8 mouse cellular contexts compared by ENCODE assay signal in genomic region chr9:106306662-106307351, GRCm38 (mm10). TPM values are rescaled to one million over a fixed set of nuclear protein-coding genes. Genes with fewer than 3 reads are reported as not detected.
A peak's percentile ranks its signal among the peaks of the same experiment; 100 is the strongest.
DNase-seq lines count a peak whose midpoint lies in the region; ATAC-seq and TF ChIP-seq lines count a peak whose summit lies in the region.

No protein-coding gene starts in this region.

- peak; percentile 83 for TF ChIP-seq CTCF in cerebellum, adult 2 months (IDR thresholded peaks at IDR 0.05; ENCODE audit: borderline replicate concordance, insufficient read depth, low read depth, low read length)
- peak; percentile 94 for TF ChIP-seq CTCF in hindbrain, postnatal 0 days (IDR thresholded peaks at IDR 0.05; ENCODE audit: low read depth)

- 52% methylated on average over 8 of the region's 8 CpGs for WGBS in cerebellum, adult 2 months
- WGBS in hindbrain, postnatal 0 days, result 43% methylated on average over 8 of the region's 8 CpGs

- no peak overlapping the region for H3K4me3 ChIP-seq in cerebellum, adult 2 months (replicated peaks; ENCODE audit: insufficient read depth, low read depth, low read length)
- H3K4me3 ChIP-seq in hindbrain, postnatal 0 days (ENCODE audit: low read length), result no peak overlapping the region

- no peak overlapping the region for H3K4me2 ChIP-seq in hindbrain, postnatal 0 days (ENCODE audit: low read depth, low read length)

- no peak overlapping the region for H3K27ac ChIP-seq in cerebellum, adult 2 months (ENCODE audit: insufficient read depth, low read length)
- H3K27ac ChIP-seq in hindbrain, postnatal 0 days, result no peak overlapping the region

- H3K9ac ChIP-seq in hindbrain, postnatal 0 days (replicated peaks; ENCODE audit: low read length), result no peak overlapping the region

- no peak for TF ChIP-seq POLR2A in cerebellum, adult 2 months (IDR thresholded peaks at IDR 0.05; ENCODE audit: borderline replicate concordance, insufficient read depth, low read length)

- no peaks in the 10 kb centered on the region for H3K36me3 ChIP-seq in hindbrain, postnatal 0 days (ENCODE audit: insufficient read depth, low read length)

- no peaks in the 10 kb centered on the region for H3K27me3 ChIP-seq in cerebellum, adult 2 months (ENCODE audit: control insufficient read depth, insufficient read depth, low read length)
- H3K27me3 ChIP-seq in hindbrain, postnatal 0 days (ENCODE audit: insufficient read depth, low read length), result no peaks in the 10 kb centered on the region

- H3K4me1 ChIP-seq in cerebellum, adult 2 months (ENCODE audit: control insufficient read depth, insufficient read depth, low read length), result peaks cover 3% of the 10 kb centered on the region; the same call in 1 of the 2 replicates
- H3K4me1 ChIP-seq in hindbrain, postnatal 0 days (ENCODE audit: insufficient read depth, low read length), result no peaks in the 10 kb centered on the region

- H3K9me3 ChIP-seq in hindbrain, postnatal 0 days (ENCODE audit: low read length), result no peaks in the 10 kb centered on the region

- peak; percentile 83 for DNase-seq in NIH3T3 (ENCODE audit: low read depth)
- peak; percentile 62 to 74 for DNase-seq in cerebellum, adult 2 months
- peak; percentile 79 for DNase-seq in hindbrain, postnatal 0 days (ENCODE audit: low spot score)
- peak; percentile 75 for DNase-seq in left cerebral cortex, adult 11 months (ENCODE audit: low spot score)
- DNase-seq in right cerebral cortex, adult 18-20 months, result peak; percentile 83
- DNase-seq in yolk sac, embryonic 10.5 days (ENCODE audit: low spot score), result no peak

- ATAC-seq in frontal cortex, adult (ENCODE audit: low TSS enrichment), result peak; percentile 66
- peak; percentile 79 for ATAC-seq in hindbrain, postnatal 0 days
- peak; percentile 79 for ATAC-seq in megakaryocyte, adult 5-6 weeks (ENCODE audit: poor library complexity, severe bottlenecking)

RNA-seq across cellular contexts. Expression of gene Poc1a, which starts 25.9 kb away (rescaled TPM):
- 3.9 and 4.4 TPM in 2 replicates for polyA plus RNA-seq in cerebellum, adult 2 months (2012; rRNA removed)
- total RNA-seq in hindbrain, postnatal 0 days (2014; rRNA removed), result 9.3 and 9.8 TPM in 2 replicates
- polyA plus RNA-seq in hindbrain, postnatal 0 days (2015; fragmentation: Nextera tagmentation; extraction: Ambion mirVana), result 9.2 and 10.8 TPM in 2 replicates
- 26.7 and 37.1 TPM in 2 replicates for total RNA-seq in megakaryocyte, adult 5-6 weeks (2015)
- total RNA-seq in megakaryocyte, adult 5-6 weeks (2017), result 15.7 and 23.1 TPM in 2 replicates

RNA-seq across cellular contexts. Expression of gene Alas1, which starts 58.4 kb away (rescaled TPM):
- 117 and 134 TPM in 2 replicates for polyA plus RNA-seq in cerebellum, adult 2 months (2012; rRNA removed)
- total RNA-seq in hindbrain, postnatal 0 days (2014; rRNA removed), result 80.9 and 92.7 TPM in 2 replicates
- 80.4 and 92.3 TPM in 2 replicates for polyA plus RNA-seq in hindbrain, postnatal 0 days (2015; fragmentation: Nextera tagmentation; extraction: Ambion mirVana)
- 84.6 and 91.1 TPM in 2 replicates for total RNA-seq in megakaryocyte, adult 5-6 weeks (2015)
- total RNA-seq in megakaryocyte, adult 5-6 weeks (2017), result 110 and 116 TPM in 2 replicates
